Mouse (Mus musculus): ENCODE data around the gene Plce1.

Gene Plce1

DNA sequence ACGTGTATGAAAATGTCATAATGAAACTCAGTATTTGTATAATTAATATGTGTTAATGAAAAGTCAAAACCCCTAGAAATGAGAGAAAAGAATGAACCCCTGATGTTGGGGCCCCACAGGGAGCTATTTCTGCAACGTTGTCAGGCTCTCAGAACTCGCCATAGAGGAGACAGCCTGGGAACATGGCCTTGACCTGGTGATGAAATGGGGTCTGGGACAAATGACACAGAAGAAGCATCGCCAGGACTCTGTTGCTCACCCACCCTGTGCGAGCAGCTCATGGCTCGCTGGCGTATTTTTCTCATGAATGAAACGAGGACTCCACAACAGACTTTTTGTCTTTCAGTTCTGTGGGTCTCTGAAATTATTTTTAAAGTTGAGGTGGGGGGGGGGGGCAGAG is 109.0 kb downstream of the Plce1 start:
- DNase-seq (ENCODE audit: low read depth): no peak

GRCm38 (mm10) chr19:38592566-38593224 is 111.8 kb downstream of the Plce1 start:
- DNase-seq (ENCODE audit: low read depth): no peak

DNA sequence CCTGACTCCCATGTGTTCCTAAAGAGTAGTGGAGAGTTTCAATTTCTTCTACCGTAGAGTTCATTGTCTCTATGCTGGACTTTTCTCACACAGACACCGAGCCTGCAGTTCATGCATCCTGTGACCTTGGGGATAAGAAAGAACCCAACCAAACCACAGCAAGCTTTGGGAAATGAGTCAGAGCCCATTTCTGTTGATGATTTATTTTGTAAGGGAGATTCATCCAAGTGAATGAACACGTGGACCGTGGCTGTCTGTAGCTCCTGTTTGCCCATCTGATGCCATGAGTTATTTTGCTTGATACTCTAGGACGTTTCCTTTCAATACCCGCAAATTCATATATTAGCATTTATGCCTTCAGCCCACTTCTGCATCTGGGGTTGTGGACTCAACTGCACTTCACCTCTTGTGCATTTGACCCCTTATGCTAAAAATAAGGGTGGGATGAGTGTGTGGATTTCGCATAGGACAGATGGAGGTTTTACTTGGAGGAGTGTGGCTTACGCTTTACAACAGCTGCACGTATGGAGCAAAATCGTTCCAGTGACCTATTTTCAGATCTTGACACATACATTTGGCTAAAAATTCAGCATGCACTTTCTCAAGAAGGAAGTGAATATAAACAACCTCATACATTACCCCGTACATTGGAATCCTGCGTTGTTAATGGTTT is 112.5 kb downstream of the Plce1 start:
- DNase-seq (ENCODE audit: low read depth): no peak

GRCm38 (mm10) chr19:38596096-38596495 is 115.2 kb downstream of the Plce1 start:
- DNase-seq (ENCODE audit: low read depth): no peak

DNA sequence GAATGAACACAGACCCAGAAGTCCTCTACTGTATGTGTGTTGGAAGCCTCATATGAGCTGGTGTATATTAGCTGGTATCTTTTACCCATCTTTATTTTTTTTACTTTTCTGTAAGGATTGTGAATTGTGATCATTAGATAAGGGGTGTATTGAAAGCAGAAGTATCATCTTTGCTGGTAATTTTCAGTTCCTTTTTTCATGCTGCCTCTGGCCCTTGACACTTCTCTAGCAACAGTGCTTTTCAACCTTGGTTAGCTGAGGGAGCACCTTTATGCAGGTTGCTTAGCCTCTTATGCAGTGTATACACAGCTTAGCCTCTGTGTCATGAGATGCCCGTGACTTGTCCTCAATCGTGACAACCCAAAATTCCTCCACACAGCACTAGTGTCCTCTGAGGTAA is 116.5 kb downstream of the Plce1 start:
- DNase-seq (ENCODE audit: low read depth): no peak

DNA sequence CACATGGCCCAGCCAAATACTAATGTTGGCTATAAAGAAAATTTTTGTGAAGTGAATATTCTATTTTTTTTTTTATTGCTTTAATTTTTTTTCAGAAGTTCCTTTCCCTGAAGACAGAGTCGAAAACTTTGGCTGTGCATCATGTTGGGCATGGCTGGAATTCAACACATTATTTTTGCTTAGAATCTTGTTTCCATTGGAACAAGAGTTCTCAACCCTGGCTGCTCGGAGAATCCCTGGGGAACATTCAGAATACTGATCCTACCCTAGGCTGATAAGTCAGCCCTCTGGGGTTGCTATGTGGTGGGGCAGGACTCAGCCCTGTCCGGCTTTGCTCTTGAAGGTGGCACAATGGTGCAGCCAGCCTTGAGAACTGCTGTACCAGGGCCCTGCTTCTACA is 118.1 kb downstream of the Plce1 start:
- no peak for DNase-seq (ENCODE audit: low read depth)

- DNase-seq (ENCODE audit: low read depth): no peak
These were observed 120.2 kb downstream of the Plce1 start for GRCm38 (mm10) chr19:38601127-38601526.

DNA sequence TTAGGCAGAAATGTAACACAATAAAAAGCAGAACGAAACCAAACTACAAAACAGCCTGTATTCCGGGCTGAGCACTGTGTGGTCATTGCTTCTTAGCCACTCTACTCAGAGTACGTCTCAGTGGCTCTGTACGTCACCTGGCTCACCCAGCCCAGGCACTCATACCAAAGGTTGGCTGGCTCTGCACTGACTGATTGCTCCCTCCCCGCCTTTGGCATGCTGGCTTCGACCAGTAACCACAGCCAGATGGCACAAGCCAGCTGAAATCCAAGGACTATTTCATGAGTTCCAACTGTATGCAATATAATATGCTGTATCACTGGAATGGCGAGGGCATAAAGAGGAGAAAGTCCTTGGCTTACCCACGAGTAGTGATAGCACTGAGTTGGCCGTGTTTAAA is 121.9 kb downstream of the Plce1 start:
- DNase-seq (ENCODE audit: low read depth): no peak

- DNase-seq (ENCODE audit: low read depth): no peak
These were observed 126.3 kb downstream of the Plce1 start for GRCm38 (mm10) chr19:38607236-38607635.

GRCm38 (mm10) chr19:38608951-38609654 is 128.2 kb downstream of the Plce1 start:
- DNase-seq (ENCODE audit: low read depth): no peak

- DNase-seq (ENCODE audit: low read depth): no peak
These were observed 129.4 kb downstream of the Plce1 start for GRCm38 (mm10) chr19:38610291-38610690.

- no peak for DNase-seq (ENCODE audit: low read depth)
These were observed 129.9 kb downstream of the Plce1 start for GRCm38 (mm10) chr19:38610809-38611208.

DNA sequence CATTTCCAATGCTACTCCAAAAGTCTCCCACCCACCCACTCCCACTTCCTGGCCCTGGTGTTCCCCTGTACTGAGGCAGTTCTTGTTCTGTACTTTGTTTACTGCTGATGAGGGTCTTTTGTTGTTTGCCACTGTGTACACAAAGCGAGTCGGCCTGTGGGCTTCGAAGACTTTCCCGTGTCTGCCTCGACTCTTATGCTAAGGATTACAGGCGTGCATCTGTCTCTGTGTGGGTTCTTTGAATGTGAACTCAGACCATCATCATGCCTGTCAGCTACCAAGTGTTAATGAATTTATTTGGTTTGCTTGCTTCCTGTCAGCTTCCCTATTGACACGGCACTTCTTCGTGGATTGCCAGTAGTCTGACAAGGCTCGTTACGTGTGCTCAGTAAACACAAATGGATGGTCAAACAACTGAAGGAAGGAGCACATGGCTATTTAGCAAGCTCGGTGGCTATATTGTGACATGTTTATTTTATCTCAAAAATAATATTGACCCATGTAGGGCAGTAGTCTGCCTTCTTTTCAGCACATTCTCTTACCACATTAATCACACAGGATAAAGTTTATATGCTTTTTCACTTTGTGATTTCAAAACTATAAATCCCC is 133.3 kb downstream of the Plce1 start:
- no peak for DNase-seq (ENCODE audit: low read depth)

DNA sequence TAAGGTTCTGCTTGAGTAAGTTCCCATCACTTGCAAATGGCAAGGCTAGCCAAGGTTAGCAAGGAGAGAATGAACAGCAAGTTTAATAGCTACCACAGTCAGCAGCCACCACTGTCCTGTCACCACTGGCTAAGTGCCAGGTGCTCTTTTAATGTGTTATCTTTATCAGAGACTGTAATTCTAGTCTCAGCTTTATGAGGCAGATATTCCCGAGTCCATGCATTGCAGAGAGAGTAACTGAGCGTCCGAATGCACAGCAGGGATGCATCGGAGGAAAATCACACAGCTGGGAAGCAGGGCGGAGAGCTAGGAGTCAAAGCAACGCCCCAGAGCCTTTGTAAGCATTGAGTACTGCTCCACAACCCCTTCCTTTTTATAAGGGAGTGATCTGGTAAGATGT is 134.4 kb downstream of the Plce1 start:
- no peak for DNase-seq (ENCODE audit: low read depth)

- DNase-seq (ENCODE audit: low read depth): no peak
These were observed 139.2 kb downstream of the Plce1 start for GRCm38 (mm10) chr19:38620134-38620533.

GRCm38 (mm10) chr19:38621546-38621945 is 140.6 kb downstream of the Plce1 start:
- no peak for DNase-seq (ENCODE audit: low read depth)

- DNase-seq (ENCODE audit: low read depth): no peak
These were observed 145.5 kb downstream of the Plce1 start for GRCm38 (mm10) chr19:38626246-38627015.

DNA sequence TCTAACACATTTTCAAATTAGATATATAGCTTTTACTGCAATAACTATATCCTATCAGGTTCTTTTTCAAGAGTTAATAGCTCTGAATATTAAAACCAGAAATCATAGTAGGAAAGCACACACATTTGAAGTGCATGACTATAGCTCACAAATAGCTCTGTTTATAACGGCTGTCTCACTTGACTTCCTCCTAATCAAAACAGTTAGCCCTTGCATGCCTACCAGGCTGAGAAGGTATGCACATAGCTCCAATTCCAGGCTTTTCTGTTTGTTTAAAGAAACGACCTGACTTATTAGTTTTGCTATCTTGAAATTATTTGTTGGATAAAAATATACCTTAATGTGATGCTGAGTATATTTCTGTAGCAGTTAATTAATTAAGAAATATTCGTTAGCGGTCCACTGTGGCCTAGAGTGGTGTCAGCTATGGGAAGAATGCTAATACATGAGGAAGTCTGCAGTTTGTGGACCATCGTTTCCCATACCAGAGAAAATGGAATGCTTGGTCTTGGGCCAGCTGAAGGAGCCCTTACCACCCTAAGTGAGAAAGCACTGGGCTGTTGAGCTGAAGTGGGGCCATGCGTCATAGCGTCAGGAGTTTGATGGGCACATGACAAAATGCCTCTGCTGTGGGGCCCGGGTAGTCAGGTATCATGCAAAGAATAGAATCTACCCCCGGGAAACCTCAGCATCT is 146.3 kb downstream of the Plce1 start:
- DNase-seq (ENCODE audit: low read depth): no peak

DNA sequence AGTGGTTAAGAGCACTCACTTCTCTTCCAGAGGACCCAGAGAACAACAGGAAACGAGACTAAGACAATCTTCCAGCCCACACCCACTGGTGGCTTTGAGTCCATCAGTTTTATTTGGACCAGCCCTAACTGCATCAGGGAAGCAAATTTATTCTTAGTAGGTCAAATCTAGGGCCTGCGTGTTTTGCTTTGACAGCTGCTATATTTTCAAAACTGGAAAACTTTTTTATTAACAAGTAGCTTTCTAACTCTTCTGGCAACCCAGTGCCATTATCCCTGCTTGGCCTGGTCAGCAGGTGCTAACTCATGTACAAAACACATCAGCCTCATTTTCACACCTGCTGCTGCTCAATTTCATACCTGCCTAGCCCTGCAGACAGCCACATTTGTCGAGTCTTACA is 151.3 kb downstream of the Plce1 start:
- no peak for DNase-seq (ENCODE audit: low read depth)

DNA sequence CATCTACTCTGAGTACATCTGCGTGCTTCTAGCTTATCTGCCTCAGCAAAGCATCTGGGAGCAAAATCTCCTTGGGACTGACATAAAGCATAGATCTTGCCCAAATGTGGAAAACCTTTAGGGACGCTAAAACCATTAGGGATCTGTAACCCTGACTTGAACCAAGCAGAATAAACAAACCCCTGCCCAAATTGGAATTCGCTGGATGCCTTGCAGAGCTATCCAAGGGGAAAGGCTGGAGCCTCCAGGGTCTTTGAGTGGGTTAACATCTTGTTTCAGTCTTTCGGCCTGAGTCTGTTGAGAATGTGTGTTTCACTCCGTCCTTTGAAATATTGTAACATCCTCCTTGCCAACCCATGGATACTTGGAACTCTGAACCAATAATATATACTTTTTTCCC is 152.4 kb downstream of the Plce1 start:
- no peak for DNase-seq (ENCODE audit: low read depth)

DNA sequence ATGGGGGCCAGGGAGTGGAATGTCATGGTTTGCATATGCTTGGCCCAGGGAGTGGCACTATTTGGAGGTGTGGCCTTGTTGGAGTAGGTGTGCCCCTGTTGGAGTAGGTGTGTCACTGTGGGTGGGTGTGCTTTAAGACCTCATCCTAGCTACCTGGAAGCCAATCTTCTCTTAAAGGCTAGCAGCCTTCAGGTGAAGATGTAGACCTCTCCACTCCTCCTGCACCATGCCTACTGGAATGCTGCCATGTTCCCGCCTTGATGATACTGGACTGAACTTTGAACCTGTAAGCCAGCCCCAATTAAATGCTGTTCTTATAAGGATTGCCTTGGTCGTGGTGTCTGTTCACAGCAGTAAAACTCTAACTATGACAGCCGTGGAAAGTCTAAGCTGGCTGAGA is 158.1 kb downstream of the Plce1 start:
- no peak for DNase-seq (ENCODE audit: low read depth)

DNA sequence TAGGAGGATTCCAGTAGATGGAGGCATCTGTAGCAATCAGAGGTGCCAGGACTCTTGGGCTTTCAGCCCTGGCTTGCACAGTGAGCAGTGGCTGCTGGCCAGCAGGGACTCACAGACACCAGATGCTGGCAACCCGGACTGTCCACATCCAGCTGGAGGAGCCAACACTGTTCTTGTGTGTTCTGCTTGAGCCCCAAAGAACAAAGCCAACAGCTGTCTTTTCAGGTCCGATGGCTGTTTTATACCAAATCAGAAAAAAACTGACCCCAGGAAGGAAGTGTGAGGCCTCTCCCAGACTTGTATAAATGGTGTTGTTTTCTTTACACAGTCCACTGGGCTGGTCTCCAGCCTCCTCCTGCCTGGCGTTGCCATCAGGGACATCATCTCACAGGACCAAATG is 158.9 kb downstream of the Plce1 start:
- DNase-seq (ENCODE audit: low read depth): no peak
